Mouse (Mus musculus): ENCODE measurements at regions not wholly inside any gene's neighbourhood (a gene's known extent, or its start where the extent isn't known, plus 50 kb on each side); places are given as distances from the start of the nearest gene placed in this dataset.
"Not testable (repeated sequence)": the region's sequence is repeated elsewhere in the genome, so short reads cannot be mapped to it uniquely, and the experiment has no call there.

GRCm38 (mm10) chr8:88823931-88824330 lies 127.1 kb downstream of the Cyld start:
- Histone ChIP-seq H3K4me3 (ENCODE audit: low read depth, low read length) (no peak overlapping the region), H3K27me3 (ENCODE audit: control insufficient read depth, insufficient read depth, low read length) (no peaks in the 10 kb centered on the region), H3K9me3 (ENCODE audit: control insufficient read depth, low read length) (no peaks in the 10 kb centered on the region), H3K36me3 (ENCODE audit: control insufficient read depth, insufficient read depth, low read length) (no peaks in the 10 kb centered on the region), H3K9ac (ENCODE audit: low read length) (no peak overlapping the region), H3K4me1 (replicated peaks; ENCODE audit: control insufficient read depth, insufficient read depth) (no peaks in the 10 kb centered on the region), H3K4me2 (replicated peaks; ENCODE audit: low read depth) (no peak overlapping the region), H3K27ac (replicated peaks) (no peak overlapping the region)
- ATAC-seq (ENCODE audit: low FRiP score, low TSS enrichment) (no peak), DNase-seq (ENCODE audit: low spot score) (no peak)
- WGBS: 82% methylated on average over 7 of the region's 7 CpGs
- no peak for TF ChIP-seq EP300 (optimal IDR thresholded peaks at IDR 0.05)
- no peak for TF ChIP-seq CTCF (IDR thresholded peaks at IDR 0.05; ENCODE audit: low read depth)

- no peaks in the 10 kb centered on the region for H3K9me3 ChIP-seq (ENCODE audit: control insufficient read depth, low read length)
- no peak overlapping the region for H3K27ac ChIP-seq (replicated peaks)
- no peak overlapping the region for H3K4me3 ChIP-seq (ENCODE audit: low read depth, low read length)
- DNase-seq (ENCODE audit: low spot score) (no peak), ATAC-seq (ENCODE audit: low FRiP score, low TSS enrichment) (no peak)
- 70% methylated on average over 5 of the region's 5 CpGs for WGBS
- no peaks in the 10 kb centered on the region for H3K27me3 ChIP-seq (ENCODE audit: control insufficient read depth, insufficient read depth, low read length)
- no peaks in the 10 kb centered on the region for H3K36me3 ChIP-seq (ENCODE audit: control insufficient read depth, insufficient read depth, low read length)
- no peak overlapping the region for H3K4me2 ChIP-seq (replicated peaks; ENCODE audit: low read depth)
- TF ChIP-seq EP300 (optimal IDR thresholded peaks at IDR 0.05): no peak
- TF ChIP-seq CTCF (IDR thresholded peaks at IDR 0.05; ENCODE audit: low read depth): no peak
- H3K9ac ChIP-seq (ENCODE audit: low read length): no peak overlapping the region
- H3K4me1 ChIP-seq (replicated peaks; ENCODE audit: control insufficient read depth, insufficient read depth): no peaks in the 10 kb centered on the region
Measured at GRCm38 (mm10) chr8:88820275-88820850, 123.5 kb downstream of the Cyld start.

DNA sequence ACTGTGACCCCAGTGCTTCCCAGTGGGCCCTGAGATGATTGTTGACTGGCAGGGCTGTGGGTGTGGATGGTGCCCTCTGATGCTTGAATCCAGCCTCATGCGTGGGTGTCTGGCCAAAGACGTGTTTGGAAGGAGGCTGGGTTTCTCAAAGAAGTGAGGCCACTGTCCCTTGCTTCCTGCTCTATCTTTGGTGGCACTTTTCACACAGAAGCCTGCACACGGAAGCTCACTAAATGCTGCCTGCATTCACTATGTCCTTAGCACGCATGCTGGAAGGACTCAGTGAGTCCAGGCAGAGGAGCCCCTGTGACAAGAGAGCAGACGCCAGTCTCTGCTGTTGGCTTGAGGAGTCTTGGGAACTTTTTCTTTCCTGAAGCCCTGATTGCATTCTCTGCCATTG lies 119.6 kb downstream of the Cyld start:
- no peaks in the 10 kb centered on the region for H3K27me3 ChIP-seq (ENCODE audit: control insufficient read depth, insufficient read depth, low read length)
- ATAC-seq (ENCODE audit: low FRiP score, low TSS enrichment) (no peak), DNase-seq (ENCODE audit: low spot score) (no peak)
- H3K36me3 ChIP-seq (ENCODE audit: control insufficient read depth, insufficient read depth, low read length): no peaks in the 10 kb centered on the region
- no peak for TF ChIP-seq EP300 (optimal IDR thresholded peaks at IDR 0.05)
- TF ChIP-seq CTCF (IDR thresholded peaks at IDR 0.05; ENCODE audit: low read depth): no peak
- no peak overlapping the region for H3K4me3 ChIP-seq (ENCODE audit: low read depth, low read length)
- WGBS: 75% methylated on average over 5 of the region's 5 CpGs
- no peaks in the 10 kb centered on the region for H3K9me3 ChIP-seq (ENCODE audit: control insufficient read depth, low read length)
- no peaks in the 10 kb centered on the region for H3K4me1 ChIP-seq (replicated peaks; ENCODE audit: control insufficient read depth, insufficient read depth)
- no peak overlapping the region for H3K4me2 ChIP-seq (replicated peaks; ENCODE audit: low read depth)
- H3K9ac ChIP-seq (ENCODE audit: low read length): no peak overlapping the region
- H3K27ac ChIP-seq (replicated peaks): no peak overlapping the region

GRCm38 (mm10) chr8:88814246-88814645 lies 117.4 kb downstream of the Cyld start:
- Histone ChIP-seq H3K27ac (replicated peaks) (no peak overlapping the region), H3K27me3 (ENCODE audit: control insufficient read depth, insufficient read depth, low read length) (no peaks in the 10 kb centered on the region), H3K4me2 (replicated peaks; ENCODE audit: low read depth) (no peak overlapping the region), H3K36me3 (ENCODE audit: control insufficient read depth, insufficient read depth, low read length) (no peaks in the 10 kb centered on the region), H3K4me1 (replicated peaks; ENCODE audit: control insufficient read depth, insufficient read depth) (no peaks in the 10 kb centered on the region), H3K9ac (ENCODE audit: low read length) (no peak overlapping the region), H3K4me3 (ENCODE audit: low read depth, low read length) (no peak overlapping the region), H3K9me3 (ENCODE audit: control insufficient read depth, low read length) (no peaks in the 10 kb centered on the region)
- DNase-seq (ENCODE audit: low spot score) (no peak), ATAC-seq (ENCODE audit: low FRiP score, low TSS enrichment) (no peak)
- 95% methylated on average over 6 of the region's 6 CpGs for WGBS
- no peak for TF ChIP-seq EP300 (optimal IDR thresholded peaks at IDR 0.05)
- TF ChIP-seq CTCF (IDR thresholded peaks at IDR 0.05; ENCODE audit: low read depth): no peak

- H3K27ac ChIP-seq (replicated peaks): no peak overlapping the region
- TF ChIP-seq CTCF (IDR thresholded peaks at IDR 0.05; ENCODE audit: low read depth) (no peak), EP300 (optimal IDR thresholded peaks at IDR 0.05) (no peak)
- no peaks in the 10 kb centered on the region for H3K27me3 ChIP-seq (ENCODE audit: control insufficient read depth, insufficient read depth, low read length)
- WGBS: 79% methylated on average over 27 of the region's 27 CpGs
- H3K4me3 ChIP-seq (ENCODE audit: low read depth, low read length): no peak overlapping the region
- H3K36me3 ChIP-seq (ENCODE audit: control insufficient read depth, insufficient read depth, low read length): no peaks in the 10 kb centered on the region
- H3K4me2 ChIP-seq (replicated peaks; ENCODE audit: low read depth): no peak overlapping the region
- ATAC-seq (ENCODE audit: low FRiP score, low TSS enrichment) (no peak), DNase-seq (ENCODE audit: low spot score) (no peak)
- H3K9me3 ChIP-seq (ENCODE audit: control insufficient read depth, low read length): no peaks in the 10 kb centered on the region
- no peaks in the 10 kb centered on the region for H3K4me1 ChIP-seq (replicated peaks; ENCODE audit: control insufficient read depth, insufficient read depth)
- no peak overlapping the region for H3K9ac ChIP-seq (ENCODE audit: low read length)
Measured at GRCm38 (mm10) chr8:88812901-88813676, 116.3 kb downstream of the Cyld start.

- DNase-seq (ENCODE audit: low spot score); ATAC-seq (ENCODE audit: low FRiP score, low TSS enrichment); H3K9ac ChIP-seq (ENCODE audit: low read length); H3K4me2 ChIP-seq (replicated peaks; ENCODE audit: low read depth); H3K36me3 ChIP-seq (ENCODE audit: control insufficient read depth, insufficient read depth, low read length); H3K4me3 ChIP-seq (ENCODE audit: low read depth, low read length); H3K27ac ChIP-seq (replicated peaks); H3K9me3 ChIP-seq (ENCODE audit: control insufficient read depth, low read length); H3K4me1 ChIP-seq (replicated peaks; ENCODE audit: control insufficient read depth, insufficient read depth); H3K27me3 ChIP-seq (ENCODE audit: control insufficient read depth, insufficient read depth, low read length): not testable (repeated sequence)
- WGBS: 84% methylated on average over 10 of the region's 10 CpGs
Measured at GRCm38 (mm10) chr8:88806851-88807250, 110.0 kb downstream of the Cyld start.

Measured in stomach, postnatal 0 days (tissue).